Mouse (Mus musculus): ENCODE results near the gene 4921509C19Rik. TPM values are rescaled to one million over a fixed set of nuclear protein-coding genes. Genes with fewer than 3 reads are reported as not detected.
"Not testable (repeated sequence)": the region's sequence is repeated elsewhere in the genome, so short reads cannot be mapped to it uniquely, and the experiment has no call there.

Gene 4921509C19Rik
- not detected in 2 replicates for polyA plus RNA-seq (2015; fragmentation: Nextera tagmentation; extraction: Ambion mirVana)

GRCm38 (mm10) chr2:151476053-151476452, at the start of gene 4921509C19Rik:
Gene 4921509C19Rik, minus strand, starts transcription at chr2:151476153.
- not testable (repeated sequence) for H3K36me3 ChIP-seq (ENCODE audit: insufficient read depth, low read length); H3K4me2 ChIP-seq (replicated peaks; ENCODE audit: low read depth, low read length); H3K4me1 ChIP-seq (ENCODE audit: insufficient read depth, low read length); H3K27ac ChIP-seq (ENCODE audit: low read length); ATAC-seq (ENCODE audit: low FRiP score, low TSS enrichment); H3K9me3 ChIP-seq (ENCODE audit: low read length); H3K9ac ChIP-seq (replicated peaks; ENCODE audit: low read length); H3K27me3 ChIP-seq (ENCODE audit: insufficient read depth, low read length); H3K4me3 ChIP-seq (ENCODE audit: low read length)
- 86% methylated on average over 4 of the region's 5 CpGs for WGBS

- Histone ChIP-seq H3K36me3 (ENCODE audit: insufficient read depth, low read length) (peaks cover 7% of the 10 kb centered on the region), H3K27ac (ENCODE audit: low read length) (no peak overlapping the region), H3K4me3 (ENCODE audit: low read length) (no peak overlapping the region), H3K27me3 (ENCODE audit: insufficient read depth, low read length) (no peaks in the 10 kb centered on the region), H3K9ac (replicated peaks; ENCODE audit: low read length) (no peak overlapping the region), H3K4me2 (replicated peaks; ENCODE audit: low read depth, low read length) (no peak overlapping the region), H3K9me3 (ENCODE audit: low read length) (no peaks in the 10 kb centered on the region), H3K4me1 (ENCODE audit: insufficient read depth, low read length) (no peaks in the 10 kb centered on the region)
- no peak for ATAC-seq (ENCODE audit: low FRiP score, low TSS enrichment)
- WGBS = 76% methylated on average over 2 of the region's 2 CpGs
These were observed 49.6 kb upstream of the 4921509C19Rik start for GRCm38 (mm10) chr2:151525520-151525919.

- Histone ChIP-seq H3K4me1 (ENCODE audit: insufficient read depth, low read length) (no peaks in the 10 kb centered on the region), H3K4me2 (replicated peaks; ENCODE audit: low read depth, low read length) (no peak overlapping the region), H3K4me3 (ENCODE audit: low read length) (no peak overlapping the region), H3K9ac (replicated peaks; ENCODE audit: low read length) (no peak overlapping the region), H3K27me3 (ENCODE audit: insufficient read depth, low read length) (no peaks in the 10 kb centered on the region), H3K9me3 (ENCODE audit: low read length) (no peaks in the 10 kb centered on the region), H3K27ac (ENCODE audit: low read length) (no peak overlapping the region), H3K36me3 (ENCODE audit: insufficient read depth, low read length) (peaks cover 10% of the 10 kb centered on the region)
- 48% methylated on average over 4 of the region's 4 CpGs for WGBS
- ATAC-seq (ENCODE audit: low FRiP score, low TSS enrichment) = no peak
These were observed 48.5 kb upstream of the 4921509C19Rik start for GRCm38 (mm10) chr2:151524324-151525041.

- no peak overlapping the region for H3K4me2 ChIP-seq (replicated peaks; ENCODE audit: low read depth, low read length)
- H3K36me3 ChIP-seq (ENCODE audit: insufficient read depth, low read length) = peaks cover 27% of the 10 kb centered on the region
- H3K27ac ChIP-seq (ENCODE audit: low read length) = no peak overlapping the region
- H3K4me3 ChIP-seq (ENCODE audit: low read length) = no peak overlapping the region
- 84% methylated on average over 2 of the region's 2 CpGs for WGBS
- no peak overlapping the region for H3K9ac ChIP-seq (replicated peaks; ENCODE audit: low read length)
- H3K9me3 ChIP-seq (ENCODE audit: low read length) = no peaks in the 10 kb centered on the region
- no peaks in the 10 kb centered on the region for H3K4me1 ChIP-seq (ENCODE audit: insufficient read depth, low read length)
- no peaks in the 10 kb centered on the region for H3K27me3 ChIP-seq (ENCODE audit: insufficient read depth, low read length)
- ATAC-seq (ENCODE audit: low FRiP score, low TSS enrichment) = no peak
These were observed 43.0 kb upstream of the 4921509C19Rik start for GRCm38 (mm10) chr2:151519000-151519399.

GRCm38 (mm10) chr2:151513525-151514285, 37.8 kb upstream of the 4921509C19Rik start:
- no peaks in the 10 kb centered on the region for H3K9me3 ChIP-seq (ENCODE audit: low read length)
- no peak for ATAC-seq (ENCODE audit: low FRiP score, low TSS enrichment)
- WGBS = 88% methylated on average over 3 of the region's 3 CpGs

GRCm38 (mm10) chr2:151512199-151512598, 36.2 kb upstream of the 4921509C19Rik start:
- H3K27me3 ChIP-seq (ENCODE audit: insufficient read depth, low read length) = no peaks in the 10 kb centered on the region
- H3K9ac ChIP-seq (replicated peaks; ENCODE audit: low read length) = no peak overlapping the region
- peaks cover 67% of the 10 kb centered on the region for H3K36me3 ChIP-seq (ENCODE audit: insufficient read depth, low read length)
- H3K4me3 ChIP-seq (ENCODE audit: low read length) = no peak overlapping the region
- no peaks in the 10 kb centered on the region for H3K9me3 ChIP-seq (ENCODE audit: low read length)
- no peak overlapping the region for H3K4me2 ChIP-seq (replicated peaks; ENCODE audit: low read depth, low read length)
- no peak overlapping the region for H3K27ac ChIP-seq (ENCODE audit: low read length)
- 0 out of 2 replicates have a peak, but pooled peaks have one; percentile 49 for ATAC-seq (ENCODE audit: low FRiP score, low TSS enrichment)
- H3K4me1 ChIP-seq (ENCODE audit: insufficient read depth, low read length) = no peaks in the 10 kb centered on the region

More at GRCm38 (mm10) chr2:151513525-151514285, 37.8 kb upstream of the 4921509C19Rik start:
- Histone ChIP-seq H3K4me2 (replicated peaks; ENCODE audit: low read depth, low read length) (no peak overlapping the region), H3K9ac (replicated peaks; ENCODE audit: low read length) (no peak overlapping the region), H3K27me3 (ENCODE audit: insufficient read depth, low read length) (no peaks in the 10 kb centered on the region), H3K27ac (ENCODE audit: low read length) (no peak overlapping the region), H3K4me3 (ENCODE audit: low read length) (no peak overlapping the region), H3K4me1 (ENCODE audit: insufficient read depth, low read length) (no peaks in the 10 kb centered on the region), H3K36me3 (ENCODE audit: insufficient read depth, low read length) (peaks cover 59% of the 10 kb centered on the region)

- H3K4me1 ChIP-seq (ENCODE audit: insufficient read depth, low read length) = no peaks in the 10 kb centered on the region
- H3K9ac ChIP-seq (replicated peaks; ENCODE audit: low read length) = no peak overlapping the region
- H3K4me3 ChIP-seq (ENCODE audit: low read length) = no peak overlapping the region
- no peak for ATAC-seq (ENCODE audit: low FRiP score, low TSS enrichment)
- peaks cover 71% of the 10 kb centered on the region for H3K36me3 ChIP-seq (ENCODE audit: insufficient read depth, low read length)
- H3K9me3 ChIP-seq (ENCODE audit: low read length) = no peaks in the 10 kb centered on the region
- H3K27me3 ChIP-seq (ENCODE audit: insufficient read depth, low read length) = no peaks in the 10 kb centered on the region
- no peak overlapping the region for H3K27ac ChIP-seq (ENCODE audit: low read length)
- 86% methylated on average over 4 of the region's 4 CpGs for WGBS
- no peak overlapping the region for H3K4me2 ChIP-seq (replicated peaks; ENCODE audit: low read depth, low read length)
These were observed 28.3 kb upstream of the 4921509C19Rik start for GRCm38 (mm10) chr2:151504226-151504625.

GRCm38 (mm10) chr2:151500442-151501007, 24.6 kb upstream of the 4921509C19Rik start:
- H3K4me3 ChIP-seq (ENCODE audit: low read length) = no peak overlapping the region
- H3K36me3 ChIP-seq (ENCODE audit: insufficient read depth, low read length) = peaks cover 52% of the 10 kb centered on the region
- H3K9me3 ChIP-seq (ENCODE audit: low read length) = no peaks in the 10 kb centered on the region
- no peak overlapping the region for H3K27ac ChIP-seq (ENCODE audit: low read length)
- H3K27me3 ChIP-seq (ENCODE audit: insufficient read depth, low read length) = no peaks in the 10 kb centered on the region
- peaks cover 7% of the 10 kb centered on the region; the same call in 1 of the 2 replicates for H3K4me1 ChIP-seq (ENCODE audit: insufficient read depth, low read length)
- no peak overlapping the region for H3K9ac ChIP-seq (replicated peaks; ENCODE audit: low read length)
- no peak overlapping the region for H3K4me2 ChIP-seq (replicated peaks; ENCODE audit: low read depth, low read length)
- WGBS = 90% methylated on average over 6 of the region's 6 CpGs
- no peak for ATAC-seq (ENCODE audit: low FRiP score, low TSS enrichment)

- H3K4me3 ChIP-seq (ENCODE audit: low read length) = no peak overlapping the region
- peaks cover 34% of the 10 kb centered on the region for H3K36me3 ChIP-seq (ENCODE audit: insufficient read depth, low read length)
- no peak overlapping the region for H3K9ac ChIP-seq (replicated peaks; ENCODE audit: low read length)
- 62% methylated on average over 3 of the region's 3 CpGs for WGBS
- no peak for ATAC-seq (ENCODE audit: low FRiP score, low TSS enrichment)
- H3K4me1 ChIP-seq (ENCODE audit: insufficient read depth, low read length) = peaks cover 15% of the 10 kb centered on the region
- no peak overlapping the region for H3K27ac ChIP-seq (ENCODE audit: low read length)
- no peak overlapping the region for H3K4me2 ChIP-seq (replicated peaks; ENCODE audit: low read depth, low read length)
- no peaks in the 10 kb centered on the region for H3K27me3 ChIP-seq (ENCODE audit: insufficient read depth, low read length)
- H3K9me3 ChIP-seq (ENCODE audit: low read length) = no peaks in the 10 kb centered on the region
These were observed 22.4 kb upstream of the 4921509C19Rik start for GRCm38 (mm10) chr2:151498358-151498757.

Data from kidney, embryonic 16.5 days (tissue).